Mouse (Mus musculus) subcutaneous adipose tissue, adult 2 months (tissue): ENCODE results near the gene Cfap126. TPM values are rescaled to one million over a fixed set of nuclear protein-coding genes. Genes with fewer than 3 reads are reported as not detected.

ENCODE experiments used
- polyA plus RNA-seq: library from polyadenylated mRNA; depleted of rRNA; stranded (reverse); fragments of >200 nt; gene quantifications from 2 replicates; pipeline ENCODE4 v1.2.3, GENCODE M21; 2012; ENCODE audit warnings: low replicate concordance; rRNA removed

Cfap126 gene
- 6.9 and 8.9 TPM in 2 replicates for polyA plus RNA-seq

DNA sequence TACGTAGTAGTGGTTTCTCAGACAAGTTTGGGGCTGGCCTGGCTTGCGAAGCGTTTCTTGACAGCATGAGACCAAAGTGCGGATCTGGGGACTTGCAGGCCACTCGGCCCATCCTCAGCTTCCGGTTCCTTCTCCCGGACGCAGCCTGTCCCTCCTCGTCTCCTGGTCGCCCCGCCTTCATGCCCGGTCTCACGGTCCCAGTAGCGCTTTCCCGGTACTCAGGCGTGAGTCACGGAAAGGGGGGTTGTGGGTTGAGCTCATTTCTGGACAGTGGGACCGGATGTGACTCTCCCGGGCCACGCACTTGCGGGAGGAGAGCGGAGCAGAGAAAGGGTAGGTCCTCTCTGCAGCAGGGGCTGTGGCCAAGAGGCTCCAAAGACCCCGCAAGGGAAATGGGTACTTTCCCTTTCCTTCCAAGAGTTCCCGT is at the start of gene Cfap126:
Gene Cfap126 (plus strand): TSS at position 46 of the 427 bp plus-strand sequence.

DNA sequence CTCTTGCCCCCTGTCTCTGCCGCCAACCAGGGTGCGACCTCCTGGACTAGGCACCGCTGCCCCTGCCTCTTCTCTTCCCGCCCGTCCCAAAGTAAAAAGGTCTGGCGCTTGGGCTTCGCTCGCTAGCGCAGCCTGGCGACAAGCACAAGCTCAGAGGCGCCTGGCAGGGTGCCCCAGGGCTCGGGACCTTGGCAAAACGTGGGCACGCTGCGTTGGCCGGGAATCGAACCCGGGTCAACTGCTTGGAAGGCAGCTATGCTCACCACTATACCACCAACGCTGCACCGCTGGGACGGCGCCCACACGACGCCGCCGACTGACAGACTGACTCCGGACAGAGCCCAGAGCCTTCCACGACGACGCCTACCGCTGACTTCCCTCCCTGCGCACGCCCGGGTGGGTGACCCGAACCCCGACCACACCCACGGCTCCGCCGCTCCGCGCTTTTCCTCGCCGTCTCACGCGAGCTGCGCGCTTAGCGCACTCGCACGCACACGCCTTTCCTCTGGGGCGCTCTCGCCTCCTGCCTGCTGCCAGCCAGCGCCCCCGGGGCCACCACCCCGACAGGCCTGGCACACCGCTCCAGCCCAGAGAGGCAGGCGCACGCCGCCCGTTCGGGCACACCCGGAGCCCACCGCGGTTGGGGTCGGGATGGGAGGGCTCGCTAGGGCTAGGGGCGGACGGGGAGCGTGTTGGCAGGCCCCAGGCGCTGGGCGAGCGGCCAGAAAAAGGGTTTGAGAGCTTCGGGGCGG is 49.1 kb upstream of the Cfap126 start, which contains the start of gene Fcgr3:
Gene Fcgr3 (minus strand): TSS at position 445 of the 752 bp plus-strand sequence.

DNA sequence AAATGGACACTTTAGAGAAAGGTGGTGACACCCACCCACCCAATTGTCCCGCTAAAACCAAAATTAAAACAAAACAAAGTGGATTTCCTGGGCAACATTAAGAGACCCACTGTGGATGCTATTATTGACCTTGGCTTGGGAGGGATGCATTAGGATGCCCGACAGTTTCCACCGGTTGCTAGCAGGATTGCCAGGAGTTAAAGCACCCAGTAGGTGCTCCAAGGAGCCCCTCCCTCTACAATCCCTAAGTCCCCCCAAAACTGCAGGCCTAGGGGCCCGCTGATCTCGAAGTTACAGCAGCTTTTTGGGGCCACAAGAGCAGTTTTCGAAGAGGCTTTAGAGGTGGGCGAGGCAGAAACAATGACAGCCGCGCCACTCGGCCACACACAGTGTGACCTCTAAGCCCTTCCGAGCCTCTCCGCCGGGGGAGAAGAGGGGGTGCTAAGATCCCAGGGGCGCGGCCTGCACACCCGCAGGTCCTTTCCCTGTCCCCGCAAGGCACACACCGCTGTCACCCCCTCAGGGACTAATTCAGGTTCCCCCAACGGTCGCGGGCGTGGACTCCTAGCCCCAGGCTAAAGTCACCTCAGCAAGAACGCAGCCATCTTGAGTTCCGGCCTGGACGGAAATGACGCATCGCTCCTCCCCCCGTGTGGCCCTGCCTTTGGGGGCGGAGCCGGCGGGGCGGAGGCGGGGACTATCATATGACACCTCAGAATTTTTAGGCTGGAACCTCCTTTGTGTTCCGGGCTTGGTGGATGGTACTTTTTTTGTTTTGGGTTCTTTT is 36.4 kb downstream of the Cfap126 start, which contains the start of the genes Sdhc and Mpz:
Gene Sdhc (minus strand): TSS at position 630 of the 787 bp plus-strand sequence.
Gene Mpz (plus strand): TSS at position 738 of the 787 bp plus-strand sequence.

Other genes starting within 250 kb of the Cfap126 start
- 16.3 and 17.5 TPM in 2 replicates for gene Atf6, start 246.1 kb upstream of the Cfap126 start, polyA plus RNA-seq
- gene Gm26620, start 228.9 kb upstream of the Cfap126 start, polyA plus RNA-seq: 0.75 and 1.2 TPM in 2 replicates
- gene Dusp12, start 228.4 kb upstream of the Cfap126 start, polyA plus RNA-seq: 10.4 and 24.2 TPM in 2 replicates
- 0.09 and 0.40 TPM in 2 replicates for gene Fcrlb, start 201.0 kb upstream of the Cfap126 start, polyA plus RNA-seq
- 0.79 and 2.4 TPM in 2 replicates for gene Fcrla, start 186.3 kb upstream of the Cfap126 start, polyA plus RNA-seq
- gene Fcgr2b, start 137.4 kb upstream of the Cfap126 start, polyA plus RNA-seq: 38.9 and 43.1 TPM in 2 replicates
- gene Fcgr4, start 95.0 kb upstream of the Cfap126 start, polyA plus RNA-seq: 1.5 and 5.4 TPM in 2 replicates
- gene Fcgr3, start 49.0 kb upstream of the Cfap126 start, polyA plus RNA-seq: 35.0 and 43.9 TPM in 2 replicates
- 312 and 379 TPM in 2 replicates for gene Sdhc, start 36.7 kb downstream of the Cfap126 start, polyA plus RNA-seq
- 5.5 and 11.1 TPM in 2 replicates for gene Mpz, start 36.8 kb downstream of the Cfap126 start, polyA plus RNA-seq
- gene Pcp4l1, start 82.3 kb downstream of the Cfap126 start, polyA plus RNA-seq: 5.6 and 108 TPM in 2 replicates
- 0.04 and 0.05 TPM in 2 replicates for gene Nr1i3, start 100.1 kb downstream of the Cfap126 start, polyA plus RNA-seq
- 44.5 and 52.7 TPM in 2 replicates for gene Tomm40l, start 108.6 kb downstream of the Cfap126 start, polyA plus RNA-seq
- gene Apoa2, start 111.1 kb downstream of the Cfap126 start, polyA plus RNA-seq: 2.0 and 6.4 TPM in 2 replicates
- gene Fcer1g, start 120.4 kb downstream of the Cfap126 start, polyA plus RNA-seq: 88.4 and 215 TPM in 2 replicates
- 3.4 and 17.1 TPM in 2 replicates for gene Adamts4, start 136.5 kb downstream of the Cfap126 start, polyA plus RNA-seq
- 200 and 214 TPM in 2 replicates for gene Ndufs2, start 137.5 kb downstream of the Cfap126 start, polyA plus RNA-seq
- 35.7 and 84.0 TPM in 2 replicates for gene B4galt3, start 156.4 kb downstream of the Cfap126 start, polyA plus RNA-seq
- gene Ppox, start 167.3 kb downstream of the Cfap126 start, polyA plus RNA-seq: 62.6 and 104 TPM in 2 replicates
- gene Usp21, start 174.1 kb downstream of the Cfap126 start, polyA plus RNA-seq: 37.7 and 84.4 TPM in 2 replicates
- 36.2 and 46.1 TPM in 2 replicates for gene Ufc1, start 181.1 kb downstream of the Cfap126 start, polyA plus RNA-seq
- gene Dedd, start 215.2 kb downstream of the Cfap126 start, polyA plus RNA-seq: 42.6 and 67.2 TPM in 2 replicates
- 54.6 and 76.1 TPM in 2 replicates for gene Nit1, start 231.7 kb downstream of the Cfap126 start, polyA plus RNA-seq
- gene Pfdn2, start 231.8 kb downstream of the Cfap126 start, polyA plus RNA-seq: 18.1 and 21.6 TPM in 2 replicates
- gene Klhdc9, start 246.9 kb downstream of the Cfap126 start, polyA plus RNA-seq: 0.69 and 1.6 TPM in 2 replicates